ENCODE assay signal across 10 mouse cellular contexts in the genomic region with DNA sequence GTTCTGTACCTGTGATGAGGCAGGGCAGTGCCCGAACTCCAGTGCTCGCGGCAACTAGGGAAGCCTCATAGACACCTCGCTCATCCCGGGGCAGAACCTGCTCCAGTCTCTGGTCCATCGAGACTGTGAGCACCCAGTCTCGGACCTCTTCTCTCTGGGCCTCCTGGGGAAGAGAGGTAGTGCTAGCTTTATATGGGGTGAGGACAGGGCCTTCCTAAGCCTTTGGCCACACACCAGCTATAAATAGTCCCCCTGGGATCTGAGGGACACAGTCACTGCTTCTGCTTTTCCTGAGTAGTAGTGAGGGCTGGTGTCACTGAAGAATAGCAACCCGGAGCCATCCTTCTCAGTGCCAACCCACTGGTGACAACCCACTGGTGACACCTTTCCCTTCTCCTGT. TPM values are rescaled to one million over a fixed set of nuclear protein-coding genes. Genes with fewer than 3 reads are reported as not detected.
DNase-seq lines count a peak whose midpoint lies in the region; ATAC-seq and TF ChIP-seq lines count a peak whose summit lies in the region.
"Had no signal": no experiment of that assay in that cellular context is flagged by ENCODE, and none has a peak within 500 bp of the region (broad histone marks: within the 10 kb centered on the region; RNA-seq: fewer than 3 reads in every experiment).

No protein-coding gene starts in this region.

- H3K4me3 ChIP-seq in kidney, adult 2 months (ENCODE audit: insufficient read depth, low read depth, low read length): no peak overlapping the region
- 0 out of 2 replicates have a peak overlapping the region, but pooled peaks have one; percentile 8 for H3K4me3 ChIP-seq in brown adipose tissue, adult 24 weeks (ENCODE audit: insufficient read depth, low read depth, low read length)
- no peak overlapping the region for H3K4me3 ChIP-seq in embryonic facial prominence, embryonic 14.5 days (ENCODE audit: low read depth, low read length)
- H3K4me3 ChIP-seq in limb, embryonic 13.5 days: no peak overlapping the region
- H3K4me3 ChIP-seq: hindbrain, embryonic 13.5 days had no signal

- no peak for TF ChIP-seq CTCF in kidney, adult 2 months (conservative IDR thresholded peaks at IDR 0.05; ENCODE audit: insufficient read depth, insufficient read length, low read depth, low read length)

- H3K9me3 ChIP-seq in embryonic facial prominence, embryonic 14.5 days (ENCODE audit: control insufficient read depth, low read length): no peaks in the 10 kb centered on the region
- H3K9me3 ChIP-seq in limb, embryonic 13.5 days: no peaks in the 10 kb centered on the region
- H3K9me3 ChIP-seq: hindbrain, embryonic 13.5 days had no signal

- H3K36me3 ChIP-seq in kidney, adult 2 months (ENCODE audit: control insufficient read depth, insufficient read depth, low read length): peaks cover 11% of the 10 kb centered on the region
- H3K36me3 ChIP-seq in embryonic facial prominence, embryonic 14.5 days (ENCODE audit: control insufficient read depth, insufficient read depth, low read length): peaks cover 85% of the 10 kb centered on the region
- H3K36me3 ChIP-seq in limb, embryonic 13.5 days: peaks cover 92% of the 10 kb centered on the region

- DNase-seq in kidney, adult 2 months: no peak
- DNase-seq in kidney, postnatal 36 days: no peak
- DNase-seq in embryonic facial prominence, embryonic 14.5 days (ENCODE audit: low spot score): no peak
- DNase-seq in ovary, postnatal 10 days (ENCODE audit: low spot score): no peak
- DNase-seq in thymus, postnatal 25 days: no peak
- DNase-seq: cerebellum, adult 9-11 months; right cerebral cortex, postnatal 4 days had no signal

- H3K27me3 ChIP-seq in kidney, adult 2 months (replicated peaks; ENCODE audit: control insufficient read depth, insufficient read depth, low read length): no peaks in the 10 kb centered on the region
- H3K27me3 ChIP-seq in embryonic facial prominence, embryonic 14.5 days (replicated peaks; ENCODE audit: control insufficient read depth, insufficient read depth, low read length): no peaks in the 10 kb centered on the region
- H3K27me3 ChIP-seq in limb, embryonic 13.5 days: no peaks in the 10 kb centered on the region

- H3K27ac ChIP-seq in kidney, adult 2 months (ENCODE audit: insufficient read depth, low read depth, low read length): peak overlapping the region; percentile 49
- H3K27ac ChIP-seq in brown adipose tissue, adult 24 weeks (replicated peaks; ENCODE audit: low read depth, low read length): peak overlapping the region; percentile 81
- peak overlapping the region; percentile 5; the same call in 1 of the 2 replicates for H3K27ac ChIP-seq in embryonic facial prominence, embryonic 14.5 days (replicated peaks; ENCODE audit: low read depth, low read length)
- H3K27ac ChIP-seq in limb, embryonic 13.5 days: peak overlapping the region; percentile 75; the same call in 1 of the 2 replicates
- H3K27ac ChIP-seq: hindbrain, embryonic 13.5 days had no signal

- 0 out of 2 replicates have a peak, but pooled peaks cover 5% of the 10 kb centered on the region for H3K4me1 ChIP-seq in kidney, adult 2 months (ENCODE audit: control insufficient read depth, insufficient read depth, low read length)
- peaks cover 9% of the 10 kb centered on the region for H3K4me1 ChIP-seq in brown adipose tissue, adult 24 weeks (ENCODE audit: control insufficient read depth, insufficient read depth, insufficient read length, low read length)
- H3K4me1 ChIP-seq in embryonic facial prominence, embryonic 14.5 days (ENCODE audit: control insufficient read depth, insufficient read depth, low read length): peaks cover 23% of the 10 kb centered on the region
- H3K4me1 ChIP-seq in limb, embryonic 13.5 days: peaks cover 38% of the 10 kb centered on the region

- 0 out of 2 replicates have a peak overlapping the region, but pooled peaks have one; percentile 0 for H3K9ac ChIP-seq in embryonic facial prominence, embryonic 14.5 days (ENCODE audit: low read depth, low read length)
- H3K9ac ChIP-seq in limb, embryonic 13.5 days: no peak overlapping the region
- H3K9ac ChIP-seq: hindbrain, embryonic 13.5 days had no signal

- WGBS in kidney, adult 2 months: 86% methylated on average over 8 of the region's 8 CpGs
- WGBS in embryonic facial prominence, embryonic 14.5 days: 93% methylated on average over 8 of the region's 8 CpGs
- 94% methylated on average over 8 of the region's 8 CpGs for WGBS in limb, embryonic 13.5 days

- TF ChIP-seq POLR2A in kidney, adult 2 months (IDR thresholded peaks at IDR 0.05; ENCODE audit: low read depth, low read length): no peak

- H3K4me2 ChIP-seq in embryonic facial prominence, embryonic 14.5 days (ENCODE audit: low read depth, low read length): no peak overlapping the region
- H3K4me2 ChIP-seq in limb, embryonic 13.5 days (replicated peaks): no peak overlapping the region
- H3K4me2 ChIP-seq: hindbrain, embryonic 13.5 days had no signal

- no peak for ATAC-seq in embryonic facial prominence, embryonic 14.5 days (ENCODE audit: low read depth)
- no peak for ATAC-seq in limb, embryonic 13.5 days (ENCODE audit: low FRiP score, low read depth)

RNA-seq across cellular contexts. Expression of a gene that starts 2.3 kb away (rescaled TPM):
- polyA plus RNA-seq in kidney, adult 2 months (2012; rRNA removed): 19.7 and 23.6 TPM in 2 replicates
- polyA plus RNA-seq in brown adipose tissue, adult 24 weeks (2012; ENCODE audit: insufficient read depth, insufficient read length, missing spikeins): 2.0 TPM in 1 of 2 replicates, not detected in the other
- 14.8 and 15.2 TPM in 2 replicates for polyA plus RNA-seq in embryonic facial prominence, embryonic 14.5 days (2014; fragmentation: Nextera tagmentation; extraction: Ambion mirVana)
- polyA plus RNA-seq in limb, embryonic 13.5 days (2015; fragmentation: Nextera tagmentation; extraction: Ambion mirVana): 16.1 and 21.3 TPM in 2 replicates

RNA-seq across cellular contexts. Expression of a gene that starts 12.8 kb away (rescaled TPM):
- polyA plus RNA-seq in kidney, adult 2 months (2012; rRNA removed): 0.45 and 0.96 TPM in 2 replicates
- not detected in 2 replicates for polyA plus RNA-seq in brown adipose tissue, adult 24 weeks (2012; ENCODE audit: insufficient read depth, insufficient read length, missing spikeins)
- 0.68 and 0.83 TPM in 2 replicates for polyA plus RNA-seq in embryonic facial prominence, embryonic 14.5 days (2014; fragmentation: Nextera tagmentation; extraction: Ambion mirVana)
- 0.38 and 0.48 TPM in 2 replicates for polyA plus RNA-seq in limb, embryonic 13.5 days (2015; fragmentation: Nextera tagmentation; extraction: Ambion mirVana)
- polyA plus RNA-seq: hindbrain, embryonic 13.5 days had no signal

RNA-seq across cellular contexts. Expression of a gene that starts 13.1 kb away (rescaled TPM):
- 126 and 130 TPM in 2 replicates for polyA plus RNA-seq in kidney, adult 2 months (2012; rRNA removed)
- 31.0 and 33.7 TPM in 2 replicates for polyA plus RNA-seq in brown adipose tissue, adult 24 weeks (2012; ENCODE audit: insufficient read depth, insufficient read length, missing spikeins)
- polyA plus RNA-seq in embryonic facial prominence, embryonic 14.5 days (2014; fragmentation: Nextera tagmentation; extraction: Ambion mirVana): 157 and 172 TPM in 2 replicates
- 165 and 166 TPM in 2 replicates for polyA plus RNA-seq in limb, embryonic 13.5 days (2015; fragmentation: Nextera tagmentation; extraction: Ambion mirVana)

RNA-seq across cellular contexts. Expression of a gene that starts 33.3 kb away (rescaled TPM):
- 41.1 and 43.2 TPM in 2 replicates for polyA plus RNA-seq in kidney, adult 2 months (2012; rRNA removed)
- 39.8 and 46.0 TPM in 2 replicates for polyA plus RNA-seq in brown adipose tissue, adult 24 weeks (2012; ENCODE audit: insufficient read depth, insufficient read length, missing spikeins)
- polyA plus RNA-seq in embryonic facial prominence, embryonic 14.5 days (2014; fragmentation: Nextera tagmentation; extraction: Ambion mirVana): 102 and 107 TPM in 2 replicates
- 131 and 133 TPM in 2 replicates for polyA plus RNA-seq in limb, embryonic 13.5 days (2015; fragmentation: Nextera tagmentation; extraction: Ambion mirVana)

RNA-seq across cellular contexts. Expression of a gene that starts 37.1 kb away (rescaled TPM):
- polyA plus RNA-seq in kidney, adult 2 months (2012; rRNA removed): 33.2 and 34.2 TPM in 2 replicates
- 28.9 and 34.5 TPM in 2 replicates for polyA plus RNA-seq in brown adipose tissue, adult 24 weeks (2012; ENCODE audit: insufficient read depth, insufficient read length, missing spikeins)
- polyA plus RNA-seq in embryonic facial prominence, embryonic 14.5 days (2014; fragmentation: Nextera tagmentation; extraction: Ambion mirVana): 36.7 and 38.4 TPM in 2 replicates
- 37.8 and 45.0 TPM in 2 replicates for polyA plus RNA-seq in limb, embryonic 13.5 days (2015; fragmentation: Nextera tagmentation; extraction: Ambion mirVana)

Comparison
In these comparisons a context has a peak if more than half of its experiments do, and no peak if none do; other contexts are left out.
1. H3K27ac ChIP-seq: peak in every context shown above with its lines; median percentile 81 in brown adipose tissue, adult 24 weeks; 75 in limb, embryonic 13.5 days; 49 in kidney, adult 2 months; 5 in embryonic facial prominence, embryonic 14.5 days.